Mouse (Mus musculus): ENCODE results near the gene Phlpp1. TPM values are rescaled to one million over a fixed set of nuclear protein-coding genes. Genes with fewer than 3 reads are reported as not detected.
A peak's percentile ranks its signal among the peaks of the same experiment; 100 is the strongest.

Phlpp1 gene
- total and polyA plus RNA-seq, 2 experiments from 2014 or later: 3.9 to 15.2 TPM

GRCm38 (mm10) chr1:106203942-106204341, 32.4 kb downstream of the Phlpp1 start:
- WGBS: 13% methylated on average over 3 of the region's 3 CpGs

GRCm38 (mm10) chr1:106204350-106204749, 32.8 kb downstream of the Phlpp1 start:
- H3K9me3 ChIP-seq (replicated peaks; ENCODE audit: control insufficient read depth, low read length): no peaks in the 10 kb centered on the region
- peak overlapping the region; percentile 86 for H3K27ac ChIP-seq (ENCODE audit: low read depth)
- H3K4me1 ChIP-seq (ENCODE audit: control insufficient read depth, insufficient read depth): peaks cover 69% of the 10 kb centered on the region
- H3K36me3 ChIP-seq (replicated peaks; ENCODE audit: control insufficient read depth, insufficient read depth, low read length): no peaks in the 10 kb centered on the region
- 20% methylated on average over 3 of the region's 3 CpGs for WGBS
- TF ChIP-seq EP300 (IDR thresholded peaks at IDR 0.05; ENCODE audit: low read depth): 0 out of 2 replicates have a peak, but pooled peaks have one; percentile 51
- no peak for TF ChIP-seq CTCF (IDR thresholded peaks at IDR 0.05; ENCODE audit: low read depth)
- no peak overlapping the region for H3K9ac ChIP-seq (replicated peaks; ENCODE audit: low read depth, low read length)
- DNase-seq (ENCODE audit: low spot score) (peak; percentile 95), ATAC-seq (ENCODE audit: insufficient read depth, low read depth) (peak; percentile 91)
- no peaks in the 10 kb centered on the region for H3K27me3 ChIP-seq (ENCODE audit: control insufficient read depth, insufficient read depth, low read length)
- peak overlapping the region; percentile 54 for H3K4me2 ChIP-seq (ENCODE audit: low read depth, low read length)
- 0 out of 2 replicates have a peak overlapping the region, but pooled peaks have one; percentile 22 for H3K4me3 ChIP-seq (ENCODE audit: low read depth, low read length)

More at GRCm38 (mm10) chr1:106203942-106204341, 32.4 kb downstream of the Phlpp1 start:
- peaks cover 69% of the 10 kb centered on the region for H3K4me1 ChIP-seq (ENCODE audit: control insufficient read depth, insufficient read depth)
- peak overlapping the region; percentile 54; the same call in 1 of the 2 replicates for H3K4me2 ChIP-seq (ENCODE audit: low read depth, low read length)
- no peak overlapping the region for H3K9ac ChIP-seq (replicated peaks; ENCODE audit: low read depth, low read length)
- no peak for TF ChIP-seq CTCF (IDR thresholded peaks at IDR 0.05; ENCODE audit: low read depth)
- no peak for TF ChIP-seq EP300 (IDR thresholded peaks at IDR 0.05; ENCODE audit: low read depth)
- peak overlapping the region; percentile 86 for H3K27ac ChIP-seq (ENCODE audit: low read depth)
- ATAC-seq (ENCODE audit: insufficient read depth, low read depth) (no peak), DNase-seq (ENCODE audit: low spot score) (no peak)
- H3K4me3 ChIP-seq (ENCODE audit: low read depth, low read length): 0 out of 2 replicates have a peak overlapping the region, but pooled peaks have one; percentile 11
- no peaks in the 10 kb centered on the region for H3K36me3 ChIP-seq (replicated peaks; ENCODE audit: control insufficient read depth, insufficient read depth, low read length)
- no peaks in the 10 kb centered on the region for H3K9me3 ChIP-seq (replicated peaks; ENCODE audit: control insufficient read depth, low read length)
- no peaks in the 10 kb centered on the region for H3K27me3 ChIP-seq (ENCODE audit: control insufficient read depth, insufficient read depth, low read length)

- 61% methylated on average over 5 of the region's 5 CpGs for WGBS
- Histone ChIP-seq H3K4me2 (ENCODE audit: low read depth, low read length) (no peak overlapping the region), H3K4me1 (ENCODE audit: control insufficient read depth, insufficient read depth) (peaks cover 43% of the 10 kb centered on the region), H3K9ac (replicated peaks; ENCODE audit: low read depth, low read length) (no peak overlapping the region), H3K27me3 (ENCODE audit: control insufficient read depth, insufficient read depth, low read length) (no peaks in the 10 kb centered on the region), H3K27ac (ENCODE audit: low read depth) (no peak overlapping the region), H3K36me3 (replicated peaks; ENCODE audit: control insufficient read depth, insufficient read depth, low read length) (no peaks in the 10 kb centered on the region), H3K9me3 (replicated peaks; ENCODE audit: control insufficient read depth, low read length) (no peaks in the 10 kb centered on the region), H3K4me3 (ENCODE audit: low read depth, low read length) (no peak overlapping the region)
- ATAC-seq (ENCODE audit: insufficient read depth, low read depth) (no peak), DNase-seq (ENCODE audit: low spot score) (no peak)
- TF ChIP-seq CTCF (IDR thresholded peaks at IDR 0.05; ENCODE audit: low read depth): no peak
- no peak for TF ChIP-seq EP300 (IDR thresholded peaks at IDR 0.05; ENCODE audit: low read depth)
These were observed 37.0 kb downstream of the Phlpp1 start for GRCm38 (mm10) chr1:106208581-106208980.

- no peaks in the 10 kb centered on the region for H3K36me3 ChIP-seq (replicated peaks; ENCODE audit: control insufficient read depth, insufficient read depth, low read length)
- no peak overlapping the region for H3K4me3 ChIP-seq (ENCODE audit: low read depth, low read length)
- ATAC-seq (ENCODE audit: insufficient read depth, low read depth) (no peak), DNase-seq (ENCODE audit: low spot score) (no peak)
- H3K9me3 ChIP-seq (replicated peaks; ENCODE audit: control insufficient read depth, low read length): no peaks in the 10 kb centered on the region
- H3K27me3 ChIP-seq (ENCODE audit: control insufficient read depth, insufficient read depth, low read length): no peaks in the 10 kb centered on the region
- 86% methylated on average over 3 of the region's 3 CpGs for WGBS
- no peak overlapping the region for H3K4me2 ChIP-seq (ENCODE audit: low read depth, low read length)
- H3K4me1 ChIP-seq (ENCODE audit: control insufficient read depth, insufficient read depth): peaks cover 31% of the 10 kb centered on the region
- no peak for TF ChIP-seq EP300 (IDR thresholded peaks at IDR 0.05; ENCODE audit: low read depth)
- no peak for TF ChIP-seq CTCF (IDR thresholded peaks at IDR 0.05; ENCODE audit: low read depth)
- H3K27ac ChIP-seq (ENCODE audit: low read depth): no peak overlapping the region
- H3K9ac ChIP-seq (replicated peaks; ENCODE audit: low read depth, low read length): no peak overlapping the region
These were observed 38.9 kb downstream of the Phlpp1 start for GRCm38 (mm10) chr1:106210461-106210860.

GRCm38 (mm10) chr1:106211146-106211545, 39.6 kb downstream of the Phlpp1 start:
- no peak for ATAC-seq (ENCODE audit: insufficient read depth, low read depth)
- no peak overlapping the region for H3K4me2 ChIP-seq (ENCODE audit: low read depth, low read length)

GRCm38 (mm10) chr1:106220431-106220830, 48.9 kb downstream of the Phlpp1 start:
- Histone ChIP-seq H3K4me2 (ENCODE audit: low read depth, low read length) (peak overlapping the region; percentile 9; the same call in 1 of the 2 replicates), H3K4me3 (ENCODE audit: low read depth, low read length) (no peak overlapping the region), H3K27me3 (ENCODE audit: control insufficient read depth, insufficient read depth, low read length) (no peaks in the 10 kb centered on the region), H3K4me1 (ENCODE audit: control insufficient read depth, insufficient read depth) (peaks cover 20% of the 10 kb centered on the region), H3K27ac (ENCODE audit: low read depth) (0 out of 2 replicates have a peak overlapping the region, but pooled peaks have one; percentile 15), H3K36me3 (replicated peaks; ENCODE audit: control insufficient read depth, insufficient read depth, low read length) (no peaks in the 10 kb centered on the region), H3K9ac (replicated peaks; ENCODE audit: low read depth, low read length) (no peak overlapping the region), H3K9me3 (replicated peaks; ENCODE audit: control insufficient read depth, low read length) (no peaks in the 10 kb centered on the region)
- WGBS: 26% methylated on average over 6 of the region's 6 CpGs
- ATAC-seq (ENCODE audit: insufficient read depth, low read depth) (peak; percentile 82), DNase-seq (ENCODE audit: low spot score) (no peak)
- TF ChIP-seq EP300 (IDR thresholded peaks at IDR 0.05; ENCODE audit: low read depth) (no peak), CTCF (IDR thresholded peaks at IDR 0.05; ENCODE audit: low read depth) (no peak)

More at GRCm38 (mm10) chr1:106211146-106211545, 39.6 kb downstream of the Phlpp1 start:
- peaks cover 27% of the 10 kb centered on the region for H3K4me1 ChIP-seq (ENCODE audit: control insufficient read depth, insufficient read depth)
- TF ChIP-seq EP300 (IDR thresholded peaks at IDR 0.05; ENCODE audit: low read depth): no peak
- no peak for TF ChIP-seq CTCF (IDR thresholded peaks at IDR 0.05; ENCODE audit: low read depth)
- no peak overlapping the region for H3K9ac ChIP-seq (replicated peaks; ENCODE audit: low read depth, low read length)
- H3K27me3 ChIP-seq (ENCODE audit: control insufficient read depth, insufficient read depth, low read length): no peaks in the 10 kb centered on the region
- H3K36me3 ChIP-seq (replicated peaks; ENCODE audit: control insufficient read depth, insufficient read depth, low read length): no peaks in the 10 kb centered on the region
- H3K4me3 ChIP-seq (ENCODE audit: low read depth, low read length): no peak overlapping the region
- WGBS: 73% methylated on average over 5 of the region's 5 CpGs
- DNase-seq (ENCODE audit: low spot score): no peak
- H3K9me3 ChIP-seq (replicated peaks; ENCODE audit: control insufficient read depth, low read length): no peaks in the 10 kb centered on the region
- H3K27ac ChIP-seq (ENCODE audit: low read depth): no peak overlapping the region
